Mouse (Mus musculus) hematopoietic stem cell, adult 5-6 weeks (primary cell): ENCODE data around the gene Ikzf2. TPM values are rescaled to one million over a fixed set of nuclear protein-coding genes. Genes with fewer than 3 reads are reported as not detected.

Experiments used
- ATAC-seq, 2 experiments: fragments of 125-278 bp in 1 of 2; replicated peaks in 1 of 2; 2 replicates each; pipeline ENCODE4 v1.8.0; 2016 to 2017; ENCODE audit warnings: inconsistent platforms in 2 of 2, mild to moderate bottlenecking in 2 of 2, moderate number of reproducible peaks in 2 of 2, low read depth in 1 of 2, moderate TSS enrichment in 1 of 2; ENCODE audit not compliant: low FRiP score in 2 of 2, poor library complexity in 2 of 2, severe bottlenecking in 2 of 2, insufficient read depth in 1 of 2, low TSS enrichment in 1 of 2
- total RNA-seq: library from RNA; stranded (forward); fragments of 172-1452, 232-1000 nt; gene quantifications from 2 replicates; pipeline ENCODE4 v1.2.3, GENCODE M21; 2017

The Ikzf2 gene
- total RNA-seq, 1 experiment from 2014 or later, result 64.6 TPM

- no peak for ATAC-seq
Measured at GRCm38 (mm10) chr1:69629513-69629912, 57.5 kb downstream of the Ikzf2 start.

- no peak for ATAC-seq
Measured at GRCm38 (mm10) chr1:69612076-69612475, 75.0 kb downstream of the Ikzf2 start.

GRCm38 (mm10) chr1:69611204-69611725 lies 75.8 kb downstream of the Ikzf2 start:
- no peak for ATAC-seq

DNA sequence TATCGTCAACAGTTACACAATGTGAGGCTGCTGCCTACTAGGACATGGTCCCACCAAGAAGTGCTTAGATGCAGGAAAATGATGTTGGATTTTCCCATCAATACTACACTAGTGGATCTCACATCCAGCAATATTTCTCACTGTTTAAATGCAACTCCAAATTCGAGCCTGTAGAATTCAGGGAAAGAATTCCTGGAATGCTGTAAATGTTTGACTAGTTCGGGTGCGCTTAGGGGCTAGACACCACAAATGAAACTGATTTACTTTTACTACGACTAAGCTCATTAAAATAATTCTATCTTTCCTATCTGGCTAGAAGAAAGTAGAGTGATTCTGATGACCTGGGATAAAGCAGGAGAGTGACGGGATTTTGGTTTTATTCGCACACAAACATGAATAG lies 76.3 kb downstream of the Ikzf2 start:
- no peak for ATAC-seq

DNA sequence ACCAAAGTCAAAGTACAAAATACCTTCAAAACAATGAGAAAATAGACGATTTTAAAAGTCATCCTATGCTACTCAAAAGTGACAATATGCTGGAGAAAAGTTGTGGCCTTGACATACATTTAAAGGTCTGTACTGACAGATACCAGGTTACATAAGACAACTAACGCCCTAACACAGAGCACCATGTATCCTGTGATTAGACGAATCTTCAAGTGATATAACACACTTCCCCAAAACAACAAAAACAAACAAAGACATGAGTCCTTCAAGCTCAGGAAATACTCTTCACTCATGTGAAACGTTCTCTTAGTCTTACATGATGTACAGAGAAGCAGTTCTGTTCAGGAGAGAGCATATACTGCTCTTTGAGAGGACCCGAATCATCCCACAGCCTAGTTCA lies 78.2 kb downstream of the Ikzf2 start:
- 0 out of 4 replicates have a peak, but pooled peaks of 1 of the 2 experiments have one; percentile 13 for ATAC-seq

- peak; percentile 91 for ATAC-seq
Measured at GRCm38 (mm10) chr1:69606844-69607243, 80.2 kb downstream of the Ikzf2 start.

GRCm38 (mm10) chr1:69604213-69604612 lies 82.8 kb downstream of the Ikzf2 start:
- ATAC-seq, result 0 out of 4 replicates have a peak, but pooled peaks have one; percentile 19 to 24

DNA sequence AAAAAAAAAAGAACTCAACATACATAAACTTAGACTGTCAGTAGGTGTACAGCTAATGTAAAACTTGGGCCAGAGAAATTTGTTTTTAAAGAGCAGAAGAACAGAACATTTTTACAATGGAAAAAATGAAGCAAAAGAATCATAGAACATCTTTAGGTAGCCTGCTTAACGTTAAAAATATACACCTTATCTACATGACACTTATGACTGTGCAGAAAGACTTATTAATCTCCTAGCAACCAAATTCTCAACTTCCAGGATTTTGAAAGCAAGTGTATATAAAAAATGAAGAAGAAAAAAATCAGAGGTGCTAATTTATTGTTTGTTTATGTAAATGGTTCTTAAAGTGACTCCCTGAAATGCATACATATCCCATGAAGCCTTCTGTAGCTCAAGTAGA lies 86.1 kb downstream of the Ikzf2 start:
- no peak for ATAC-seq

DNA sequence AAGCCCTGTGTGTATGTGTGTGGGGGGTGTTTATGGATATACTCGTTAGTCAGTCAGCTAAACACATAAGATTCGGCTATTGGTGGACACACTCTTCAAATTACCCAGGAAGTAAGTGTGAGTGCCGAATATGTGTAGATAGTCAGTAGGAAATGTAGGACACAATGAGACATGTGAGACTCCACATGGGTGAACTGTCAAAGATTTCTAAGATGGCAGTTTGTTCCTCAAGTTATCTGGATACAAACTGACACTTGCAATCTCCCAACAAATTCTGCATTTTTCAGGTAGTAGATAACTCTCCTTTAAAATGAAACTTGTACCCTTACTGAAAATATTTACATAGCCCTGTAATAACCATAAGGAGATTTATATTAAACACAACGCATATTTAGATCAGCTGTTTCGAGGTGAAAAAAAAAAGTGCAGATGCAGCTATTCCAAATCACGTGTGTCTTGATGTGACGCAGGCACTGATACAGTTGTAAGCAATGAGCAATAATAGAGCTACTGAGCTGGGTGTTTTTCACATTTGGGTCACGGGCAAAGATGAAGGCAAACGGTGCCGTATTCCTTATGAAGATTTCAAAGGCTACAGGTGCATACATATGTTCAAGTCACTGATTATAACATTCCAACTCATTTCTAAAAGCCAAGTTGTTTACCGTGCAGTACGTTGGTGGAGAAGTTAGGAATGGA lies 87.8 kb downstream of the Ikzf2 start:
- no peak for ATAC-seq

- ATAC-seq, result no peak
Measured at GRCm38 (mm10) chr1:69591889-69592288, 95.2 kb downstream of the Ikzf2 start.

GRCm38 (mm10) chr1:69591328-69591801 lies 95.7 kb downstream of the Ikzf2 start:
- peak; percentile 65 to 74 for ATAC-seq

DNA sequence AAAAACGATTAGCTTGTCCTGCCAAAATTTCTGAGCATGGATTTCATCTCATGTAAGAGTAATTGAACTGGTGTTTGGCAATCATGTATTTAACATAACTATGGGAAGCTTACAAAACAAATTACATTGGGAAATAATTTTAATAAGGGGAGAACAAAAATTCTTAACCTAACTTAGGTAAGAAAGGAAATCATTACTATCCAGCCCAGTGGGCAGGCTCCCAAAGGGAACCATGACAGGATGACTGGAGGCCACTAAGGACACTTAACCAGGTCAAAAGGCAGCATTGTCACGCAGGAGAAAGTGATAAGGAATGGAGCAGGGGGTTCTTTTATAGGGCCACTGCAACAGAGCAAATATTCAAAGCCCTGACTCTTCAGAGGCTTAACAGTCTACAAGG lies 101.5 kb downstream of the Ikzf2 start:
- no peak for ATAC-seq

DNA sequence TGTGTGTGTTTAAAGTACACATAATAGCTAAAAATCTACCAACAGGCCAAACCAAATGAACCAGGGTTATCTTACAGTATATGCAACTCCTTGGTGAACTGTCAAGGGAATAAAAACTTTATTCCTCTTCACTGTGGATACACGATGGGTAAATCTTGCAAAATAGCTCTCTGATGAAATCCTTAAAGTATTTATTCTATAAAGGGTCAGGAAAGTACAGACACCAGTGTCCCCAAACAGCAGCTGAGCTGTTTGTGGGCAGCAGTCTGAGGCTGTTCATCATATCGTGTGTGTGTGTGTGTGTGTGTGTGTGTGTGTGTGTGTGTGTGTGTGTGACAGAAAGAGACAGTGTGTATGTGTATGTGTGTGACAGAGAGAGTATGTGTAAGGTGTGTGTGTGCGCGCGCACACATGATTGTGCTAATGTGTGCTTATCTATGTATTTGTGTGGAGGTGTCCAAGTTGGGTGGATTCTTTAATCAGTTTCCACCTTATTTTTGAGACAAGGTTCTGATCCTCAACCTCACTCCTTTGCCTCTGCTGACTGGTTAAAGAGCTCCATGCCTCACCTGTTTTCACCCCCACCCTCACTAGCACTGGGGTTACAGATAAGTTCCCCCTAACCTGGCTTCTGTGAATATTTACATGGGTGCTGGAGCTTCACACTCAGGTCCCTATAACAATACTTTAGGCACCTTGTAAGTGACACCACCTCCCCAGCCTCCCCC lies 102.9 kb downstream of the Ikzf2 start:
- peak in 1 of 2 experiments; percentile 7; a peak in 1 of 4 replicates for ATAC-seq

DNA sequence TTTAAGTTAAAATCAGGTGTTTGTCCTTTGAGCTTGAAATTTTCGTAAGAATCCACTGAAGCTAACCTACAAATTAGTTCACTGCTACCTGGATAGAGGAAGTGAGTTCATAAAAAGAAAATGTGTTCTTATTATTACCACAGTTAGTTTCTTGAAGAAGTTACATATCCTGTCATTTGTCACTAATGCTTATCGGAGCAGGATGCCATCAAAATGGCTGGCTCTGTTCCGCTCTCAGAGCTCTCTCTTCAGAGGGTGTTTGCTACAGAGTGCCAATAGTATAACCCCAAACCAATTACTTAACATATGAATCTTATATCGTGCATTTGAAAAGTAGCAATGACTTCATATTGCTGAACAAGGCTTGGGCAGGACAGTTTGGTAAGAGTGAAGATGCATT lies 108.1 kb downstream of the Ikzf2 start:
- ATAC-seq, result no peak

DNA sequence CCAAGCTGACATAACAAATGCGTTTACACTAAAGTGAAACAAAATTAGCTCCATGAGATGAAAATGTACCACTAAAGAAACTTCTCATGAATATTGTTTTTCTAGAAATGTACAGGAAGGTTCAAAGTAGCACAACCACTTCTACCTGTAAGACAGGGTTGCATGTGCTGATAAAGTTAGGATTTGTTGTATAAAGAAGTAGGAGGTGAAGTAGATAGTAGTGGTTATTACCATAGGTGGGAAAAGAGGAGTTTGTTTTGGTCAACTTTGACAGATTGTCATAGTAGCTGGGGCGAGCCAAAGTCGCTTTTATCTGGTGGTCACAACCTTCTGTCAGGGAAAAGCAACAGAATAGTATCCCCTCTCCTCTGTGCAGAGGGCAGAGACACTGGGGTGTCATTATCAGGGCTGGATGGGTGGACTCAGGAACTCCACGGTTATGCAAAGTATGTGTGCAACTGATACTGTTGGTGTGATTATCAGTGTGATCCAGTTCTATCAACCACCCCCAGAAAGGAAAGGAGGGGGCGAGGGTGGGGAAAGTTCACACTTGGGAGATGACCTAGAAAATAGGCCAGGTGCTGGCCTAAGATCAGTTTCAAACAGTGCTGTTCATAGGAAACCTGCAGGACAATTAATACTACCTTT lies 127.5 kb downstream of the Ikzf2 start:
- peak; percentile 22 to 53; a peak in 2 of 4 replicates for ATAC-seq

DNA sequence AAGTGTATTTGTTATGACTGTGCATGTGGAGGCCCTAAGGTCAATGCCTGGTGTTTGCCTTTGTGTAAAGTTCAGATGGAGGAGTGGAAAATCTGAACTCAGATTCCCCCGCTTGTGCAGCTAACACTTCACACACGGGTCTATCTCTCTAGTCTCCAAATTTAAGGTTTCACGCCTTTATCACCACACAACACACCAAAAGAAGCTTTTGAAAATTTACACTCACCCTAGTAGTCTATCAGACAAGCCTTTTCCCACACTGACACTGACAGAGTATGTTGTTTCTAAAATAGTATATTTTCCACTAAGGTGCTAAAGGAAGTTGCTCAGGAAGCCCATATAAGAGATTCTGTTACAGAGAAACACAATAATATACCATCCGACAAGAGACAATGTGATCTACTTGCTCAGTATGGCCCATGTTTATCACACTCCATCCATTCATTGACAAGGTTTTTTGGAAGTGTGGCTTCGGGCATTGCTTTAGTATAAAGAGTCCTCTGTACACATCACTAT lies 131.4 kb downstream of the Ikzf2 start:
- no peak for ATAC-seq

- no peak for ATAC-seq
Measured at GRCm38 (mm10) chr1:69549987-69550386, 137.1 kb downstream of the Ikzf2 start.

DNA sequence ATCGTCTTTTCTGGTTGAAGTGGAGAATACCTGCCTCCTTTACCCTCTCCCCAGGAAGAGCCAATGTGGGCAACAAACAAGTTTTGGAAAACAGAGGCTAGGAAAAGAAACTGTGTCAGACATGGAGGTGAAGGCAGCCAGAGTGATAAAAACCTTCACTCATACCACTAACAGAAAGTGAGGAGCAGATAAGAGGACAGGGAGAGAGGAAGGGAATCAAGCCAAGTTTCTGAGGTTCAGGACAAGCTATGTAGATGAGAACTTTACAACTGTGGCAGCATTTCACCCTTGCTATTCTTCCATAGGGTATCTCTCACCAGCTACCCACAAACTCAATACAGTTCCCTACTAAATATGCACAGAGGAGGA lies 141.2 kb downstream of the Ikzf2 start:
- ATAC-seq, result no peak
